Mouse (Mus musculus) liver, embryonic 18 days (tissue): ENCODE measurements around the gene Hist1h2ai. TPM values are rescaled to one million over a fixed set of nuclear protein-coding genes. Genes with fewer than 3 reads are reported as not detected.

Experiments used
- polyA plus RNA-seq: library from polyadenylated mRNA; depleted of rRNA; stranded (reverse); fragments of >200 nt; gene quantifications from 2 replicates; pipeline ENCODE4 v1.2.3, GENCODE M21; 2012; rRNA removed

The Hist1h2ai gene
- polyA plus RNA-seq: 1.9 and 2.8 TPM in 2 replicates

DNA sequence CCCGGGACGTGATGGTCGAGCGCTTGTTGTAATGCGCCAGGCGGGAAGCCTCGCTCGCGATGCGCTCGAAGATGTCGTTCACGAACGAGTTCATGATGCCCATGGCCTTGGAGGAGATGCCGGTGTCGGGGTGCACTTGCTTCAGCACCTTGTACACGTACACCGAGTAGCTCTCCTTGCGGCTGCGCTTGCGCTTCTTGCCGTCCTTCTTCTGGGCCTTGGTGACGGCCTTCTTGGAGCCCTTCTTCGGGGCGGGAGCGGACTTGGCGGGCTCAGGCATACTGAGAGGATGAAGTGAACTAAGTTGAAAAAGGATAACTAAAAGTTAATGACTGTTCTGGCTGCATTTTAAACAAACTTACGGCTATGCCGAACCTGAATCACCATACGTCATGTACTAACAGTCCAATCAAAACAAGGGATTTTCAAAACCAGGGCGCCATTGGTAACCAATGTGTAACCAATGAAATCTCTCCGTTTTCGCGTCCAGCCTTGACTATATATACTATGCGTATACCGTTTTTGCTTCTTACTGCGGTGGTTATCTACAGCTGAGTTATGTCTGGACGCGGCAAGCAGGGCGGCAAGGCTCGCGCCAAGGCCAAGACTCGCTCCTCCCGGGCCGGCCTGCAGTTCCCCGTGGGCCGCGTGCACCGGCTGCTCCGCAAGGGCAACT is at the start of gene Hist1h2ai, which contains the start of gene Hist1h2bl:
Hist1h2ai (plus strand) TSS at position 559 of the 676 bp plus-strand sequence.
Hist1h2bl (minus strand) TSS at position 280 of the 676 bp plus-strand sequence.

DNA sequence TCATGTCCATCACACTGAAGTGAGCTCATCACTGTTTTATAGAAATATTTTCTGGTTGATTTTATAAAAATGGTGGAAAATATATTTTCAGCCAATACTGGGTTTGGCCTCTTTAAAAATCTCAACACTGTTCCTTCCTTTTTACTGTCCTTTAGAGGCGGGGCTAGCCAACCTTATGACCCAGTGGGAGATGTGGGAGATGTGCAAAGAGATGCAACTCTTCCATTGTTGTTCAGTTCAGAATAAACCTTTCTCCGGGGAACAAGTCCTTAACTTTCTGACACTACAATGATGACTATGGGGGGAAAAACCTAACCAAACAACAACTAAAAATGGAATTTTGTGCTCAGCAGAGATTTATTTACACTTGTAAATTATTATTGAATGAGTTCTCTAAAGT is 38.9 kb upstream of the Hist1h2ai start, which contains the start of gene Olfr1360:
Olfr1360 (minus strand) TSS at position 101 of the 400 bp plus-strand sequence.

DNA sequence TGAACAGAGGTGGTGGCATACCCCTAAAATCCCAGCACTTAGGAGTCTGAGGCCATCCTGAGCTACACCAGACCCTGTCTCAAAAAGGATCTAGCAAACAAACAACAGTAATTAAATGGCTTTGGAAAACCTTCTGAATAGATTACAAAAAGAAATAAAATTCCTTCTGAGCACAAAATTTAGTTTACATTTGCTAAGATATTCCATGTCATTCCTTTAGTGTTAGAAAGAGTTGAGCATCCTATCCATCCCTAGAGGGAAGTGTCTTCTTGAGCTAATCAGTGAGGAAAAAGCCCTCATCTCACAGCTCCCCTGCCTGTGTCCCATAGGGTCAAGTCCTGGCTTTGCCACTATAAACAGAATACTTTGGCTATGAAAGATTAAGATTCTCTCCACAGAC is 18.4 kb upstream of the Hist1h2ai start, which contains the start of gene Olfr1359:
Olfr1359 (plus strand) TSS at position 301 of the 400 bp plus-strand sequence.

DNA sequence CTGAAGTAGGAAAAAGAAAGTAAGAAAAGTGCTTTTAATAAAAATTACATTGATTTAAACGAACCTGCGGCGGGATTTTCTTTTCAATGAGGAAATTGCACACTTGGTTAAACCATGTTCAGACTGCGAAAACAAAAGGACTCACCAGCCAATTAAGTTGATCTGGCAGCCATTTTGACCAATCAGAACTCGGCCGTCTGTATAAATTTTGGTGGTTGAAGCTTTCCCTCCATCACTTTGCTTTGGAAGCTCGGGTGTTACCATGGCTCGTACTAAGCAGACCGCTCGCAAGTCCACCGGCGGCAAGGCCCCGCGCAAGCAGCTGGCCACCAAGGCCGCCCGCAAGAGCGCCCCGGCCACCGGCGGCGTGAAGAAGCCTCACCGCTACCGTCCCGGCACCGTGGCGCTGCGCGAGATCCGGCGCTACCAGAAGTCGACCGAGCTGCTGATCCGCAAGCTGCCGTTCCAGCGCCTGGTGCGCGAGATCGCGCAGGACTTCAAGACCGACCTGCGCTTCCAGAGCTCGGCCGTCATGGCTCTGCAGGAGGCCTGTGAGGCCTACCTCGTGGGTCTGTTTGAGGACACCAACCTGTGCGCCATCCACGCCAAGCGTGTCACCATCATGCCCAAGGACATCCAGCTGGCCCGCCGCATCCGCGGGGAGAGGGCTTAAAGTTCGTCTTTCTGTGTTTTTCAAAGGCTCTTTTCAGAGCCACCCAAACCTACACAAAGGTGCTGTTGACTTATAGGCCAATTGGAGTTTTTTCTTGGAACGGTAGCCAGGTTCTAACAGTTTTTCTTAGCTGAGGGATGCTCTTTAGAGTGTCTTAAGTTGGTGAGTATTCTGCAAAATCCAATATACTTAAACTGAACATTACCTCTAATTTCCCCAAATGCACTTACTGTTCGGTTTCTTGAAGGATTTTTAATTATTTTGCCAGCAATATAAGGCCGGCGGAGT is 1.5 kb downstream of the Hist1h2ai start, which contains the start of gene Hist1h3h:
Hist1h3h (plus strand) TSS at position 263 of the 961 bp plus-strand sequence.

DNA sequence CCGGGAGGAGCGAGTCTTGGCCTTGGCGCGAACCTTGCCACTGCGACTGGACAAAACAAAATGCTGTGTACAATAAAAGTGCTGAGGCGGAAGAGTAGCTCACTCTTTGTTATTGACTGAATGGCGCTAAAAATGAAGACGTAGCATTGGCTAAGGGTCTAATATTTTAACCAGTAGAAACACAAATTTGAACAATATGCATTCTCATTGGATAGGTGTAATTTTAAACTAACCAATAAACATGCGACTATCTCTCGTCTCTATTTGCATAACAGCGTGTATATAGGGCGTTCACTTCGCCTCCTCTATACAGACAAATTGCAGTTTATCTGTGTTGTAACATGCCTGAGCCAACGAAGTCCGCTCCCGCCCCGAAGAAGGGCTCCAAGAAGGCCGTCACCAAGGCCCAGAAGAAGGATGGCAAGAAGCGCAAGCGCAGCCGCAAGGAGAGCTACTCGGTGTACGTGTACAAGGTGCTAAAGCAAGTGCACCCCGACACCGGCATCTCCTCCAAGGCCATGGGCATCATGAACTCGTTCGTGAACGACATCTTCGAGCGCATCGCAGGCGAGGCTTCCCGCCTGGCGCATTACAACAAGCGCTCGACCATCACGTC is 5.6 kb downstream of the Hist1h2ai start, which contains the start of gene Hist1h2bm:
Hist1h2bm (plus strand) TSS at position 288 of the 616 bp plus-strand sequence.

DNA sequence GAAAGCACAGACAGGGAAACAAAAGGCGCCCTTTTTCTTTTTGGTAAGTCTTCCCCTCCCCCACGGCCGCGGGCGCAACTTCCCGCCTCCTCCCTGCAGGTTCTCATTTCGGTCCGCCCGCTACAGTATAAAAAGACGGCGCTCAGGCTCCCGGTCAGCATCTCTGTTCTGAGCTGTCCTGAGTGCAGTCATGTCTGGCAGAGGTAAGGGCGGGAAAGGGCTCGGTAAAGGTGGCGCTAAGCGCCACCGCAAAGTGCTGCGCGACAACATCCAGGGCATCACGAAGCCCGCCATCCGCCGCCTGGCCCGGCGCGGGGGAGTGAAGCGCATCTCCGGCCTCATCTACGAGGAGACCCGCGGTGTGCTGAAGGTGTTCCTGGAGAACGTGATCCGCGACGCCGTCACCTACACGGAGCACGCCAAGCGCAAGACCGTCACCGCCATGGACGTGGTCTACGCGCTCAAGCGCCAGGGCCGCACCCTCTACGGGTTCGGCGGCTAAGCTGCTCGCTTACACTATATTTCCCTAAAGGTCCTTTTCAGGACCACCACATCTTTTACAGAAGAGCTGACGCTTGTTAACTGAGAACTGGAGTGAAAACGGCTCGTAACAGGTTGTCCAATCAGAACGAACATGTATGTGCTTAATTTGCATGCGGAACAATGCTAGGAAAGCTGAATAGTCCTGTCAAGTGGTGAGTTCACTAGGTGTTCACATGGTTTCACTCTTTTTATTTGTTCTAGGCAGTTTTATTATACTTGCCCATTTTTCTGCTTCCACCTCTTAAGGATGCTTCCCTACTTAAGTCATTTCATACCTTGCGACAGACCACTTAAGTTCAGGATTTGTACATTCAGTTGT is 18.9 kb downstream of the Hist1h2ai start, which contains the start of gene Hist1h4j:
Hist1h4j (plus strand) TSS at position 159 of the 862 bp plus-strand sequence.

DNA sequence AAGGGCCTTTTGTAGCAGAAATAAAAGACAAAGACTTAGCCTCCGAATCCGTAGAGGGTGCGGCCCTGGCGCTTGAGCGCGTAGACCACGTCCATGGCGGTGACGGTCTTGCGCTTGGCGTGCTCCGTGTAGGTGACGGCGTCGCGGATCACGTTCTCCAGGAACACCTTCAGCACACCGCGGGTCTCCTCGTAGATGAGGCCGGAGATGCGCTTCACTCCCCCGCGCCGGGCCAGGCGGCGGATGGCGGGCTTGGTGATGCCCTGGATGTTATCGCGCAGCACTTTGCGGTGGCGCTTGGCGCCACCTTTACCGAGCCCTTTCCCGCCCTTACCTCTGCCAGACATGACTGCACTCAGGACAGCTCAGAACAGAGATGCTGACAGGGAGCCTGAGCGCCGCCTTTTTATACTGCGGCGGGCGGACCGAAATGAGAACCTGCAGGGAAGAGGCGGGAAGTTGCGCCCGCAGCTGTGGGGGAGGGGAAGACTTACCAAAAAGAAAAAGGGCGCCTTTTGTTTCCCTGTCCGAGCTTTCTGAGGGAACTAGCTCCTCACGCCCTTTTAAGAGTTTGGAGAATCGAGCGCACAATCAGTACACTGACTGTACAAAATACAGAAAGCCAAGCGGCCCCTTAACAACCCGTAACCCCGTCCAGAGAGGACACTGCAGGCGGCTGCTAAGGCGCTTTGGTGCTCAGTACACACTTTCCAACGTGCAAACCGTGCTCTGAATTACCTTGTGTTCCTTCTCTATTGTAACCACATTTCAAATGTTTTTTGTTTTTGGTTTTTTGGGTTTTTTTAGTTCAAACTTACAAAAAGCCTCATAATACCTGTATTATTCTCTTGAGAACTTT is 34.2 kb downstream of the Hist1h2ai start, which contains the start of gene Hist1h4k:
Hist1h4k (minus strand) TSS at position 347 of the 859 bp plus-strand sequence.

DNA sequence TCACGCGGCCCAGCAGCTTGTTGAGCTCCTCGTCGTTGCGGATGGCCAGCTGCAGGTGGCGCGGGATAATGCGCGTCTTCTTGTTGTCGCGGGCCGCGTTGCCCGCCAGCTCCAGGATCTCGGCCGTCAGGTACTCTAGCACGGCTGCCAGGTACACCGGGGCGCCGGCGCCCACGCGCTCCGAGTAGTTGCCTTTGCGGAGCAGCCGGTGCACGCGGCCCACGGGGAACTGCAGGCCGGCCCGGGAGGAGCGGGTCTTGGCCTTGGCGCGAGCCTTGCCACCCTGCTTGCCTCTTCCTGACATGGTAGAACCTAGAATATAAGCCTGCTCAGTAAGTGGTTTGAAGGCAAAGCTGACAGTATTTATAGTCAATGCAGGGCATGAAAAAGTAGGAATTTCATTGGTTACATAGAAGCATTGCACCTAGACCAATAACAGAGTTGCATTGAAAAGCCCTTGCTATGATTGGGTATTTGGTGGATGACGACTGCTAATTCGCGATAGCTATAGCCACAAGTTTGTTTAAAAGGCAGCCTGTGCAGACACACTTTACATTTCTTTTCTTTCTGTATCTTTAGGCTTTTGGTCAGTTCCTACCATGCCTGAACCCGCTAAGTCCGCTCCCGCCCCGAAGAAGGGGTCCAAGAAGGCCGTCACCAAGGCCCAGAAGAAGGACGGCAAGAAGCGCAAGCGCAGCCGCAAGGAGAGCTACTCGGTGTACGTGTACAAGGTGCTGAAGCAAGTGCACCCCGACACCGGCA is 37.5 kb downstream of the Hist1h2ai start, which contains the start of the genes Hist1h2ak and Hist1h2bn:
Hist1h2ak (minus strand) TSS at position 304 of the 762 bp plus-strand sequence.
Hist1h2bn (plus strand) TSS at position 600 of the 762 bp plus-strand sequence.

Other genes with a start within 250 kb of the Hist1h2ai start
- 0.24 and 0.43 TPM in 2 replicates for gene Nkapl, start 247.9 kb upstream of the Hist1h2ai start, polyA plus RNA-seq
- gene Zkscan4, start 237.5 kb upstream of the Hist1h2ai start, polyA plus RNA-seq: 0.22 and 0.26 TPM in 2 replicates
- not detected in 2 replicates for gene Gm10065, start 237.0 kb upstream of the Hist1h2ai start, polyA plus RNA-seq
- gene AK157302, start 221.2 kb upstream of the Hist1h2ai start, polyA plus RNA-seq: 0.34 and 0.50 TPM in 2 replicates
- 5.1 and 11.2 TPM in 2 replicates for gene Gm11273, start 215.0 kb upstream of the Hist1h2ai start, polyA plus RNA-seq
- gene Zkscan8, start 185.3 kb upstream of the Hist1h2ai start, polyA plus RNA-seq: 2.0 and 2.3 TPM in 2 replicates
- not detected in 2 replicates for gene Olfr1366, start 173.6 kb upstream of the Hist1h2ai start, polyA plus RNA-seq
- gene Olfr1535, start 156.5 kb upstream of the Hist1h2ai start, polyA plus RNA-seq: not detected in 2 replicates
- not detected in 2 replicates for gene Olfr1364, start 134.7 kb upstream of the Hist1h2ai start, polyA plus RNA-seq
- gene Olfr1362, start 102.4 kb upstream of the Hist1h2ai start, polyA plus RNA-seq: not detected in 2 replicates
- gene Olfr11, start 73.9 kb upstream of the Hist1h2ai start, polyA plus RNA-seq: not detected in 2 replicates
- gene Olfr1361, start 53.0 kb upstream of the Hist1h2ai start, polyA plus RNA-seq: not detected in 2 replicates
- gene Olfr1360, start 39.0 kb upstream of the Hist1h2ai start, polyA plus RNA-seq: not detected in 2 replicates
- gene Olfr1359, start 18.3 kb upstream of the Hist1h2ai start, polyA plus RNA-seq: not detected in 2 replicates
- 5.9 and 7.6 TPM in 2 replicates for gene Hist1h2bl, start 279 bp upstream of the Hist1h2ai start, polyA plus RNA-seq
- gene Hist1h3h, start 1.2 kb downstream of the Hist1h2ai start, polyA plus RNA-seq: 11.5 and 11.6 TPM in 2 replicates
- gene Hist1h2bm, start 5.6 kb downstream of the Hist1h2ai start, polyA plus RNA-seq: 4.9 and 7.3 TPM in 2 replicates
- 9.1 and 9.2 TPM in 2 replicates for gene Hist1h4j, start 18.6 kb downstream of the Hist1h2ai start, polyA plus RNA-seq
- gene Hist1h4k, start 34.1 kb downstream of the Hist1h2ai start, polyA plus RNA-seq: 14.1 and 22.0 TPM in 2 replicates
- 17.2 and 18.2 TPM in 2 replicates for gene Hist1h2ak, start 37.4 kb downstream of the Hist1h2ai start, polyA plus RNA-seq
- 10.0 and 14.8 TPM in 2 replicates for gene Hist1h2bn, start 37.7 kb downstream of the Hist1h2ai start, polyA plus RNA-seq
- 3.8 and 4.1 TPM in 2 replicates for gene Hist1h1b, start 64.2 kb downstream of the Hist1h2ai start, polyA plus RNA-seq
- 13.4 and 17.5 TPM in 2 replicates for gene Hist1h3i, start 66.9 kb downstream of the Hist1h2ai start, polyA plus RNA-seq
- 3.5 and 4.0 TPM in 2 replicates for gene Hist1h2an, start 70.8 kb downstream of the Hist1h2ai start, polyA plus RNA-seq
- 1.2 and 2.5 TPM in 2 replicates for gene Hist1h2bp, start 71.0 kb downstream of the Hist1h2ai start, polyA plus RNA-seq
- gene Hist1h2bq, start 93.8 kb downstream of the Hist1h2ai start, polyA plus RNA-seq: 3.5 and 6.3 TPM in 2 replicates
- gene Hist1h2ao, start 94.0 kb downstream of the Hist1h2ai start, polyA plus RNA-seq: not detected in 2 replicates
- not detected in 2 replicates for gene Hist1h4m, start 95.3 kb downstream of the Hist1h2ai start, polyA plus RNA-seq
- 19.1 and 27.0 TPM in 2 replicates for gene Hist1h4n, start 115.8 kb downstream of the Hist1h2ai start, polyA plus RNA-seq
- 35.2 and 36.1 TPM in 2 replicates for gene Hist1h2ap, start 117.1 kb downstream of the Hist1h2ai start, polyA plus RNA-seq
- gene Hist1h2br, start 117.3 kb downstream of the Hist1h2ai start, polyA plus RNA-seq: 2.2 and 6.7 TPM in 2 replicates
- gene Zfp184, start 228.7 kb downstream of the Hist1h2ai start, polyA plus RNA-seq: 0.38 and 0.39 TPM in 2 replicates